Mouse (Mus musculus): ENCODE results near the gene Ipo11.

- TF ChIP-seq CTCF (IDR thresholded peaks at IDR 0.05; ENCODE audit: low read depth) (no peak), EP300 (optimal IDR thresholded peaks at IDR 0.05) (no peak)
These were observed 128.4 kb downstream of the Ipo11 start for GRCm38 (mm10) chr13:106808315-106808714.

All from stomach, postnatal 0 days (tissue).